Mouse (Mus musculus) urinary bladder, adult 2 months (tissue): Measurements from ENCODE around the gene Hs3st6. TPM values are rescaled to one million over a fixed set of nuclear protein-coding genes. Genes with fewer than 3 reads are reported as not detected.

Experiments used
- DNase-seq: peaks from one replicate; pipeline ENCODE4 v3.0.0; 2022; ENCODE audit warnings: low spot score
- polyA plus RNA-seq: library from polyadenylated mRNA; depleted of rRNA; stranded (reverse); fragments of >200 nt; gene quantifications from 2 replicates; pipeline ENCODE4 v1.2.3, GENCODE M21; 2012

Gene Hs3st6
- polyA plus RNA-seq, 1 experiment: 0.77 TPM

GRCm38 (mm10) chr17:24728184-24728583 is 24.6 kb upstream of the Hs3st6 start:
- DNase-seq: no peak

GRCm38 (mm10) chr17:24729067-24729466 is 23.7 kb upstream of the Hs3st6 start:
- DNase-seq: no peak

GRCm38 (mm10) chr17:24730787-24731186 is 22.0 kb upstream of the Hs3st6 start:
- no peak for DNase-seq

GRCm38 (mm10) chr17:24732233-24732935 is 20.4 kb upstream of the Hs3st6 start:
- DNase-seq: no peak

- DNase-seq: no peak
These were observed 19.2 kb upstream of the Hs3st6 start for GRCm38 (mm10) chr17:24733434-24734050.

- DNase-seq: no peak
These were observed 18.3 kb upstream of the Hs3st6 start for GRCm38 (mm10) chr17:24734513-24734912.

- no peak for DNase-seq
These were observed 17.3 kb upstream of the Hs3st6 start for GRCm38 (mm10) chr17:24735446-24735845.

GRCm38 (mm10) chr17:24736330-24737051 is 16.3 kb upstream of the Hs3st6 start, which contains the start of gene Msrb1:
Gene Msrb1 (plus strand): TSS chr17:24736642.
- peak; percentile 75 for DNase-seq

- no peak for DNase-seq
These were observed 15.5 kb upstream of the Hs3st6 start for GRCm38 (mm10) chr17:24737135-24737810.

- no peak for DNase-seq
These were observed 14.6 kb upstream of the Hs3st6 start for GRCm38 (mm10) chr17:24738238-24738637.

- no peak for DNase-seq
These were observed 12.9 kb upstream of the Hs3st6 start for GRCm38 (mm10) chr17:24739926-24740325.

GRCm38 (mm10) chr17:24742307-24742706 is 10.5 kb upstream of the Hs3st6 start:
- DNase-seq: no peak

GRCm38 (mm10) chr17:24743896-24744295 is 8.9 kb upstream of the Hs3st6 start:
- no peak for DNase-seq

GRCm38 (mm10) chr17:24744381-24744780 is 8.4 kb upstream of the Hs3st6 start:
- DNase-seq: no peak

GRCm38 (mm10) chr17:24745526-24746497 is 7.0 kb upstream of the Hs3st6 start:
- no peak for DNase-seq

- no peak for DNase-seq
These were observed 5.8 kb upstream of the Hs3st6 start for GRCm38 (mm10) chr17:24746986-24747385.

- DNase-seq: no peak
These were observed 1.3 kb upstream of the Hs3st6 start for GRCm38 (mm10) chr17:24751528-24751927.

- no peak for DNase-seq
These were observed 4.6 kb downstream of the Hs3st6 start for GRCm38 (mm10) chr17:24757394-24757793.

- DNase-seq: no peak
These were observed 8.3 kb downstream of the Hs3st6 start for GRCm38 (mm10) chr17:24761121-24761520.

- DNase-seq: no peak
These were observed 12.5 kb downstream of the Hs3st6 start for GRCm38 (mm10) chr17:24765016-24765905.
